Comparison of ENCODE assay signal across 8 mouse cellular contexts in the genomic region with DNA sequence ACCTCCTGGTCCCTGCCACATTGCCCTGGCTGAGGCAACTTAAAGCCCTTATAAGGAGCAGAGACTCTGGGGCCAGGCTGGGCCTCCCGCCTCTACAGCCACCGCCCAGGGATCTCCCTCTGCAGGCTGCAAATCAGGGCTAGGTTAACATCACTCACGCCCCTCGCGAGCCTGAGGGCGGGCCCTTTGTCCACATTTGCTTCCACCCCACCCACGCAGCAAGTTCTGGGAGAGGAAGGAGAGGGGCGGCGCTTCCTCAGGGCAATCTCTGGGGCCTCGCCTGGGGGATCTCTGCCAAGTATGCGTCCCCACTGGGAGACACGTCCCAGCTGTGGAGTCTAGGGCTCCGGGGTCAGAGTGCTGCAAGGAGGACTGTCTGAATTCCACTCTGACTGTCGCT. TPM values are rescaled to one million over a fixed set of nuclear protein-coding genes. Genes with fewer than 3 reads are reported as not detected.
DNase-seq lines count a peak whose midpoint lies in the region; ATAC-seq lines count a peak whose summit lies in the region.

No protein-coding gene starts in this region.

- H3K79me2 ChIP-seq in macrophage (ENCODE audit: inconsistent target) = peaks cover 71% of the 10 kb centered on the region

- no peaks in the 10 kb centered on the region for H3K27me3 ChIP-seq in embryonic facial prominence, embryonic 12.5 days
- H3K27me3 ChIP-seq in heart, embryonic 14.5 days (ENCODE audit: control insufficient read depth, insufficient read depth, low read length) = no peaks in the 10 kb centered on the region

- peak overlapping the region; percentile 74 for H3K27ac ChIP-seq in embryonic facial prominence, embryonic 12.5 days
- peak overlapping the region; percentile 77 to 97 for H3K27ac ChIP-seq in heart, embryonic 14.5 days (replicated peaks in 1 of 2; ENCODE audit: control insufficient read depth in 1 of 2, insufficient read depth in 1 of 2, low read depth in 2 of 2, low read length in 2 of 2)
- peak overlapping the region; percentile 73 for H3K27ac ChIP-seq in macrophage

- peak overlapping the region; percentile 35 for H3K4me3 ChIP-seq in embryonic facial prominence, embryonic 12.5 days
- peak overlapping the region; percentile 55 to 73 for H3K4me3 ChIP-seq in heart, embryonic 14.5 days (ENCODE audit: control insufficient read depth in 1 of 2, insufficient read depth in 1 of 2, low read depth in 1 of 2, low read length in 2 of 2)
- H3K4me3 ChIP-seq in macrophage (ENCODE audit: inconsistent target) = peak overlapping the region; percentile 74

- H3K4me1 ChIP-seq in embryonic facial prominence, embryonic 12.5 days = peaks cover 16% of the 10 kb centered on the region
- peaks cover 23 to 44% of the 10 kb centered on the region in 2 experiments for H3K4me1 ChIP-seq in heart, embryonic 14.5 days (ENCODE audit: control insufficient read depth in 2 of 2, insufficient read depth in 2 of 2, low read length in 2 of 2)

- 2% methylated on average over 14 of the region's 14 CpGs for WGBS in embryonic facial prominence, embryonic 12.5 days
- WGBS in heart, embryonic 14.5 days = 0% methylated on average over 14 of the region's 14 CpGs
- 4% methylated on average over 14 of the region's 14 CpGs for WGBS in macrophage (ENCODE audit: missing documents)

- no peaks in the 10 kb centered on the region for H3K9me3 ChIP-seq in embryonic facial prominence, embryonic 12.5 days
- no peaks in the 10 kb centered on the region for H3K9me3 ChIP-seq in heart, embryonic 14.5 days (ENCODE audit: control insufficient read depth, low read length)

- peak overlapping the region; percentile 67 for H3K4me2 ChIP-seq in embryonic facial prominence, embryonic 12.5 days (replicated peaks)
- H3K4me2 ChIP-seq in heart, embryonic 14.5 days (ENCODE audit: low read length) = peak overlapping the region; percentile 74

- ATAC-seq in embryonic facial prominence, embryonic 12.5 days (ENCODE audit: insufficient number of reproducible peaks, insufficient read depth, low FRiP score, low TSS enrichment) = peak; percentile 29
- peak; percentile 79 for ATAC-seq in heart, embryonic 14.5 days (ENCODE audit: insufficient number of reproducible peaks, insufficient read depth, low FRiP score, low read depth)

- peak overlapping the region; percentile 48; the same call in 1 of the 2 replicates for H3K9ac ChIP-seq in embryonic facial prominence, embryonic 12.5 days
- peak overlapping the region; percentile 92 for H3K9ac ChIP-seq in heart, embryonic 14.5 days (ENCODE audit: low read length)

- DNase-seq in CD4-positive helper T cell, adult 2 months (ENCODE audit: low read depth, low spot score) = peak; percentile 49
- DNase-seq in adrenal gland, adult (ENCODE audit: inconsistent age in 2 of 2, low spot score in 1 of 2) = peak; percentile 95 to 97
- DNase-seq in kidney, postnatal 10 days = peak; percentile 96
- peak; percentile 91 for DNase-seq in skeletal muscle tissue, adult 2 months (ENCODE audit: low read depth, low spot score)
- no peak for DNase-seq in layer of hippocampus, adult 18-20 months (ENCODE audit: low spot score in 2 of 2)

- peaks cover 25% of the 10 kb centered on the region for H3K36me3 ChIP-seq in embryonic facial prominence, embryonic 12.5 days
- peaks cover 44% of the 10 kb centered on the region for H3K36me3 ChIP-seq in heart, embryonic 14.5 days (ENCODE audit: control insufficient read depth, insufficient read depth, low read length)
- peaks cover 13% of the 10 kb centered on the region for H3K36me3 ChIP-seq in macrophage (ENCODE audit: inconsistent target)

RNA-seq across cellular contexts. Expression of gene Prkcg, which starts 3.8 kb away (rescaled TPM):
- polyA plus RNA-seq in embryonic facial prominence, embryonic 12.5 days (2016; fragmentation: Nextera tagmentation; extraction: Ambion mirVana) = 0.12 and 0.19 TPM in 2 replicates
- 0.28 and 0.59 TPM in 2 replicates for polyA plus RNA-seq in heart, embryonic 14.5 days (2014; fragmentation: Nextera tagmentation; extraction: Ambion mirVana)
- total RNA-seq in macrophage (2018; cell fraction: chromatin; rRNA removed) = 1 to 10 TPM in 18 of 26 experiments, under 1 TPM in 8; 0.25 to 3.3 (median 1.6) TPM
- total RNA-seq in macrophage (2018; cell fraction: cytosol; rRNA removed) = under 1 TPM in 15 of 26 experiments, not detected in 11; 0.03 to 0.22 (median 0.09) TPM
- 1 to 10 TPM in 9 of 26 experiments, under 1 TPM in 16, not detected in 1; 0.26 to 3.9 (median 0.89) TPM for total RNA-seq in macrophage (2018; cell fraction: nucleus; rRNA removed)
- 0.11 to 0.19 TPM in 2 of 3 replicates, not detected in the other for polyA plus RNA-seq in macrophage (2018)
- total RNA-seq in layer of hippocampus, adult 18-20 months (2021) = 100 to 1,000 TPM; 486 to 548 TPM

RNA-seq across cellular contexts. Expression of gene Myadm, which starts 3.9 kb away (rescaled TPM):
- polyA plus RNA-seq in embryonic facial prominence, embryonic 12.5 days (2016; fragmentation: Nextera tagmentation; extraction: Ambion mirVana) = 34.4 and 38.0 TPM in 2 replicates
- polyA plus RNA-seq in heart, embryonic 14.5 days (2014; fragmentation: Nextera tagmentation; extraction: Ambion mirVana) = 220 and 248 TPM in 2 replicates
- total RNA-seq in macrophage (2018; cell fraction: chromatin; rRNA removed) = 10 to 100 TPM in 13 of 26 experiments, 1 to 10 TPM in 13; 4.0 to 35.3 (median 11.6) TPM
- total RNA-seq in macrophage (2018; cell fraction: cytosol; rRNA removed) = 100 to 1,000 TPM in 13 of 26 experiments, 10 to 100 TPM in 13; 59.4 to 159 (median 102) TPM
- 100 to 1,000 TPM in 13 of 26 experiments, 10 to 100 TPM in 13; 42.3 to 219 (median 98.4) TPM for total RNA-seq in macrophage (2018; cell fraction: nucleus; rRNA removed)
- polyA plus RNA-seq in macrophage (2018) = 75.5 to 128 TPM (median 99.0 TPM) in 3 replicates
- total RNA-seq in layer of hippocampus, adult 18-20 months (2021) = 10 to 100 TPM; 55.4 to 56.7 TPM

RNA-seq across cellular contexts. Expression of gene Cacng7, which starts 40.0 kb away (rescaled TPM):
- 3.7 TPM in 2 replicates for polyA plus RNA-seq in embryonic facial prominence, embryonic 12.5 days (2016; fragmentation: Nextera tagmentation; extraction: Ambion mirVana)
- 0.39 and 0.88 TPM in 2 replicates for polyA plus RNA-seq in heart, embryonic 14.5 days (2014; fragmentation: Nextera tagmentation; extraction: Ambion mirVana)
- total RNA-seq in macrophage (2018; cell fraction: chromatin; rRNA removed) = 1 to 10 TPM in 1 of 26 experiments, not detected in 25; 4.0 TPM
- not detected for total RNA-seq in macrophage (2018; cell fraction: cytosol; rRNA removed)
- under 1 TPM in 1 of 26 experiments, not detected in 25; 0.62 TPM for total RNA-seq in macrophage (2018; cell fraction: nucleus; rRNA removed)
- polyA plus RNA-seq in macrophage (2018) = not detected in 3 replicates
- 100 to 1,000 TPM; 134 to 148 TPM for total RNA-seq in layer of hippocampus, adult 18-20 months (2021)

RNA-seq across cellular contexts. Expression of gene Nlrp12, which starts 43.3 kb away (rescaled TPM):
- 0.03 TPM in 1 of 2 replicates, not detected in the other for polyA plus RNA-seq in embryonic facial prominence, embryonic 12.5 days (2016; fragmentation: Nextera tagmentation; extraction: Ambion mirVana)
- polyA plus RNA-seq in heart, embryonic 14.5 days (2014; fragmentation: Nextera tagmentation; extraction: Ambion mirVana) = 0.04 TPM in 1 of 2 replicates, not detected in the other
- total RNA-seq in macrophage (2018; cell fraction: chromatin; rRNA removed) = not detected
- under 1 TPM in 3 of 26 experiments, not detected in 23; 0.04 to 0.05 (median 0.04) TPM for total RNA-seq in macrophage (2018; cell fraction: cytosol; rRNA removed)
- not detected for total RNA-seq in macrophage (2018; cell fraction: nucleus; rRNA removed)
- polyA plus RNA-seq in macrophage (2018) = 0.07 TPM in 1 of 3 replicates, not detected in the others
- total RNA-seq in layer of hippocampus, adult 18-20 months (2021) = under 1 TPM in 1 of 2 experiments, not detected in 1; 0.05 TPM

Comparison
In these comparisons a context has a peak if more than half of its experiments do, and no peak if none do; other contexts are left out.
1. DNase-seq: peak in CD4-positive helper T cell, adult 2 months (single experiment), adrenal gland, adult (2 of 2), kidney, postnatal 10 days (single experiment) and skeletal muscle tissue, adult 2 months (single experiment); none in layer of hippocampus, adult 18-20 months (0 of 2).
2. Peak in every context shown above with its lines, with median percentiles within 50 percentile points of each other: H3K27ac ChIP-seq and H3K4me3 ChIP-seq.